Mouse (Mus musculus) liver, embryonic 18 days (tissue): Measurements from ENCODE around the gene 1700019A02Rik. TPM values are rescaled to one million over a fixed set of nuclear protein-coding genes. Genes with fewer than 3 reads are reported as not detected.

Source experiments
- polyA plus RNA-seq: library from polyadenylated mRNA; depleted of rRNA; stranded (reverse); fragments of >200 nt; gene quantifications from 2 replicates; pipeline ENCODE4 v1.2.3, GENCODE M21; 2012; rRNA removed

Gene 1700019A02Rik
- not detected in 2 replicates for polyA plus RNA-seq

DNA sequence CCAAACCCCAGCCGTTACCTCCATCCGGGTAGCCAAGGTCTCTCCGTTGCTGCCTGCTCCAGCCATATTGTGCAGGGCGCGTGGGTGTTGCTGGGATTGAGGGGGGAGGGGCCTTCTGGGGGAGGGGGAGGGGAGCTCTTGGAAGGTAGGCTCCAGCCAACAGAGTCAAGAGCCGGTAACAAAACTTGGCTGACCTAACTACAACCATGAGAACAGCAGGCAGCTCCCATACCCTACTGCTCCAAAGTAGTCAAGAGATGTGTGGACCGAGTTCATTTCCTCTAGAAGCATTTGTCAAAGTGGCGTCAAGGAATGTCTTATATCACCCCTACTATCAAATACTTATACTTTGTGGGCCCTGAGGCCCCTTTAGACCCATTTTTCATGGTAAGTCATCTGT lies at the start of gene 1700019A02Rik:
TSS of gene 1700019A02Rik (minus strand) at position 101 of the 400 bp plus-strand sequence.

Other genes starting within 250 kb of the 1700019A02Rik start
- 3.6 and 5.2 TPM in 2 replicates for gene 1700019D03Rik, start 167.5 kb downstream of the 1700019A02Rik start, polyA plus RNA-seq
- 0.01 TPM in 1 of 2 replicates, not detected in the other for gene Mstn, start 126.0 kb downstream of the 1700019A02Rik start, polyA plus RNA-seq
- 1.5 and 1.7 TPM in 2 replicates for gene Pms1, start 109.4 kb upstream of the 1700019A02Rik start, polyA plus RNA-seq
- gene Ormdl1, start 109.5 kb upstream of the 1700019A02Rik start, polyA plus RNA-seq = 9.1 and 10.9 TPM in 2 replicates
- not detected in 2 replicates for gene Gm28778, start 109.5 kb upstream of the 1700019A02Rik start, polyA plus RNA-seq
- 9.2 and 9.3 TPM in 2 replicates for gene Osgepl1, start 126.0 kb upstream of the 1700019A02Rik start, polyA plus RNA-seq
- gene Asdurf, start 165.0 kb upstream of the 1700019A02Rik start, polyA plus RNA-seq = not detected in 2 replicates
- gene Gm28551, start 165.0 kb upstream of the 1700019A02Rik start, polyA plus RNA-seq = 0.01 TPM in 1 of 2 replicates, not detected in the other
- 16.2 and 16.3 TPM in 2 replicates for gene Asnsd1, start 165.1 kb upstream of the 1700019A02Rik start, polyA plus RNA-seq